Mouse (Mus musculus) gastrocnemius, adult 2 months (tissue): Measurements from ENCODE around the gene Zfr2. TPM values are rescaled to one million over a fixed set of nuclear protein-coding genes. Genes with fewer than 3 reads are reported as not detected.

Experiments
- DNase-seq: peaks from one replicate; pipeline ENCODE4 v3.0.0; 2022
- H3K27ac ChIP-seq: fragments of 200-600 bp; 2 replicates; pipeline ENCODE4 v1.8.1; 2022; ENCODE audit warnings: mild to moderate bottlenecking
- H3K4me3 ChIP-seq: fragments of 200-600 bp; 2 replicates; pipeline ENCODE4 v1.8.1; 2022; ENCODE audit warnings: mild to moderate bottlenecking, moderate library complexity
- CTCF ChIP-seq: fragments of 200-600 bp; IDR thresholded peaks from 2 replicates; pipeline ENCODE4 v1.8.1; 2022; ENCODE audit warnings: antibody characterized with exemption, mild to moderate bottlenecking, moderate library complexity
- intact Hi-C: fragments of 180-260 bp; cut with DNase I; formaldehyde crosslinking; loops from one replicate; pipeline ENCODE4 v1.15.1; 2025
- total RNA-seq, 2 experiments: library from RNA; stranded (reverse); gene quantifications; 2 replicates each; pipeline ENCODE4 v1.2.3; 2021

Zfr2 gene
- total RNA-seq, 2 experiments from 2014 or later, result 1.8 to 2.7 TPM

DNA sequence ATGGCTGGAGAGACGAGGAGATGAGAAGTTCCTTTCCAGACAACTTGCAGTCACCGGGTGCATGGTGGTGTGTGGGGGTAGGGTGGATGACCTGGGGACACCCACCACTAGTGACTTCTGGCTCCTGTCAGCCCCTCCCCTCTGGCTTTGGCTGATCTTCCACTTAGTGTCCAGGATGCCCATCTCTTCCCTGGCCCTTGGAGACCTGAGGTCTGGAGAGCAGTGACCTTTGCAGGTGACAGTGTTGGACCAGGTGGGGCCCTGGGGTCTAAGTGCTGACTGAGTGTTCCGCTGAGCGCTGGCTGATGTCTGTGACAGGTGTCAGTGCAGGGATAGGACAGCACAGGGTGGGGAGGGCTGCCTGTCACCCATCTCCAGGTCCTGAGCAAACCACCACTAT, 37.7 kb upstream of the Zfr2 start:
- Histone ChIP-seq H3K27ac (peak overlapping the region; percentile 99), H3K4me3 (peak overlapping the region; percentile 86)
- intact Hi-C loops, result no loop called here
- TF ChIP-seq CTCF, result no peak
- DNase-seq, result peak; percentile 89

DNA sequence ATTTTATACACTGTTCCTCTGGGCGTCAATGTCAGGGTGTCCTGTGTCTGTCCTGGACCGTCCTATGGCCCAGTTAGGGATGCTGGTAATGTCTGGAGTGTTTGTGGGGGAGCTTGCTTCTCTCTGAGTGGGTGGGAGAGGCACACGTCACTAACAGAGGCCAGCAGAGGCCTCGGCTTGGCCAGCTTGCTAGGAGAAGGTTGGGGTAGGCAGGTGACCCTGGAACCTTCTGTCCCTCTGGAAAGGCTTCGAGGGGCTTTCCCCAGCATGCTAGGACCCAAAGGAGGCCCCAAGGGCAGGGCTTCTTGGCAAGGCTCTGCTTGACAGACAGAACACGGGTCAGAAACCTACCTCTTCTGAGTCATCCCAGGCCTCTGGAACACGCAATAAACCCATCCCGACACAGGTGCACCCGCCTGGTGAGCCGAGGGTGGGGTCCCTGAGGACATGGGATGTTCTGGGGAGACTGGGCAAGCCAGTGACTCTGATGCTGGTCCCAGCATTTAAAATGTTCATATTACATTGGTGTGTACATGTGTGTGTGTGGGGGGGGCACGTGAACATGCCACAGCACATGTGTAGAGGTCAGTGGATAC, 36.4 kb upstream of the Zfr2 start:
- TF ChIP-seq CTCF, result no peak
- Histone ChIP-seq H3K4me3 (peak overlapping the region; percentile 86), H3K27ac (peak overlapping the region; percentile 99)
- intact Hi-C loops, result no loop called here
- DNase-seq, result peak; percentile 76

DNA sequence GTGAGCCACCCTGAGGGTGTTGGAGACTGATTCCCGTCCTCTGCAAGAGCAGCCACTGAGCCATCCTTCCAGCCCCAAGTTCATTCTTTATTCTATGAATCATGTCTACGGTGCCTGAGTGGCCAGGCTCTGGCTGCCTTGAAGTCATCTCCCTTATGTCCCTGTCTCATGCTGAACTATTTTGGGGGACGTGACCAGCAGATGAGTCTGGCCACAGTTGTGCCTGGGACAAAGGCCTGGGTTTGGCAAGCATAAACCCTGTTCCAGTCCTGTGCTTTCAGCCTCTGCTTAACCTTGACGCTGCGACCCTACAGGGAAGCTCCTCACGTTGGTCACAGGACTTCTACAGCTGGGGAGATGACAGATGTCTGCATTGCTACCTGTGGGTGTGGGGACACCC, 35.6 kb upstream of the Zfr2 start:
- no peak for TF ChIP-seq CTCF
- H3K4me3 ChIP-seq, result peak overlapping the region; percentile 86
- DNase-seq, result peak; percentile 66
- H3K27ac ChIP-seq, result peak overlapping the region; percentile 99
- intact Hi-C loops, result no loop called here

DNA sequence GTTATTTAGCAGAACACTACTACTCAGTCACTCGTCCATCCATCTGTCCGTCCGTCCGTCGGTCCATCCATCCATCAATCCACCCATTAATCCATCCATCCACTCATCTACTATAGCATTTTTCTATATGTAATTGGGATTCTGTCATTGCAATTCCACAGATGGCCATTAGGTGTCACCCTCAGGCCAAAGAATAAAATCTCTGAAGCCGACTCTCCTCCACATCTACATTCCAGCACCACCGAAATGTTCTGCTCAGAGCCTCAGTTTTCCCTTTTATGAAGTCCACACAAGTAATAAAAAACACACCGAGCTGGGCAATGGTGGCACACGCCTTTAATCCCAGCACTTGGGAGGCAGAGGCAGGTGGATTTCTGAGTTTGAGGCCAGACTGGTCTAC, 34.7 kb upstream of the Zfr2 start:
- peak; percentile 84 for TF ChIP-seq CTCF
- H3K4me3 ChIP-seq, result peak overlapping the region; percentile 86
- peak; percentile 47 for DNase-seq
- peak overlapping the region; percentile 99 for H3K27ac ChIP-seq
- intact Hi-C loops, result no loop called here

DNA sequence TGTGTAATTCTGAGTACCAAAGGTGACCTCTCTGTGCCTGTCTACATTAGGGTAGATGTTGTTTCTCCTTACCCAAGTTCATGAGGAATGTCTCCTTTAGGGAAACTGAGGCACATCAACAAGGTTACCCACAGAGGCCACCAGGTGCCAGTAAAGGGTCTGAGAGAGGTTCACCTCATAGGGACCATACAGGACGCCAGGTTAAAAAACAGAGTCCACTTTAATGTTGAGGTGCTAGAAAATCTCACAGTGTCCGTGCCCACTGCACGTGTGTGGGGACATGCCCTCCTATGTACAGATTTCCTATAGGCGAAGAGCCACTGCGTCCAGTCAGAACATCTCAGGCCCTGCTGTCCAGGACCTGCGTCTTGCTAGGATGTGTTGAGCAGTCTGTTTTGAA, 34.0 kb upstream of the Zfr2 start:
- H3K27ac ChIP-seq, result peak overlapping the region; percentile 99

DNA sequence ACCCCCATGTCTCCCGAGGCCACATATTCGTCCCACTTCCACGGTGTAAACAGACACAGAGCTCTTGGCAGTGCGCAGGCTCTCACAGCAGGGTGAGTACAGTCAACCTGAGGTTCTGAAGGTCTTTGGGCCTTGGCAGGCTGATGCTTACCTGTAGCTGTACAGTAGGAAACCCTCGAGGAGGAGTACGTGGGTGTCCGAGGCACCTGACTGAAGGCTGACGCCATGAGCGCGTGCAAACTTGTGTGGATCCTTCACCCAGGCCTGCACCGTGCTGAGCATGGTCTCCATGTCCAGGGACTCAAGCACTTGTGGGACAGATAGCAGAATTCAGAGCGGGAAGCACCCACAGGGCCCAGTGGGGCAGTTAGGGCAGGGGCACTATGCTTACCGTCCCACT, 32.8 kb upstream of the Zfr2 start:
- TF ChIP-seq CTCF, result no peak
- Histone ChIP-seq H3K4me3 (peak overlapping the region; percentile 86), H3K27ac (peak overlapping the region; percentile 99)
- intact Hi-C loops, result no loop called here
- DNase-seq, result peak; percentile 54

More for the DNA sequence above, 34.0 kb upstream of the Zfr2 start:
- DNase-seq, result no peak
- intact Hi-C loops, result loop anchor here (1.0 kb wide), 1 partner anchor 18 kb away; no protein-coding TSS in a partner anchor
- TF ChIP-seq CTCF, result no peak; the same call in 1 of the 2 replicates
- peak overlapping the region; percentile 86 for H3K4me3 ChIP-seq

DNA sequence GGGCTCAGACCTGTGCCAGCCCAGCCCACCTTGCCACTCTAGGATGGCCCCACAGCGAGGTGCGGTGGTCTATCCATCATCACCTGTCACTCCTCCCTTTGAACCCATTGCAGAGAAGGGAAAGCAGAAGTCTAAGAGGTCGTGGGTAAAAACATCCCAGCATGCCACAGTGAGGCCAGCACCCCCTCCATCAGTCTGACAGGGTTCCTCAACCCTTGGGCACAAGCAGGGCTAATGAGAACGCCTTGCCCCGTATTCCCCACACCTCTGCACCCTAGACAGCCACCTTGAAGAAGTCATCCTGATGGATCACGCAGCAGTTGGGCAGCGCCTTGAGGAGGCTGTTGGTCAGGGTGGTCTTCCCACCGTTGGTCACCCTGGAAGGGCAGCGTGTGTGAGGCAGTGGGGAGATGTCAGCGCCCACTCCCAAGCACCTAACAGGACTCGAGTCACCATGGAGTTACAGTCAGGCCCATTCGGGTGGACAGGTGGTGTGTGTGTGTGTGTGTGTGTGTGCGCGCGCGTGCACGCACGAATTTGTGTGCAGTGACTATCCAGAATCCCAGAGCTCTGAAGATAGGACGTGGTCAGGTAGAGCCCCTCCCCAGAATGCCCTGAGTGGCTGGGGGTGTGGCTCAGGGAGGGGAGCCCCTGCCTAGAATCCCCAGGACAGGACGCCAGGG, 32.2 kb upstream of the Zfr2 start:
- peak; percentile 57 for DNase-seq
- no peak for TF ChIP-seq CTCF
- intact Hi-C loops, result no loop called here
- Histone ChIP-seq H3K4me3 (peak overlapping the region; percentile 86), H3K27ac (peak overlapping the region; percentile 99)

DNA sequence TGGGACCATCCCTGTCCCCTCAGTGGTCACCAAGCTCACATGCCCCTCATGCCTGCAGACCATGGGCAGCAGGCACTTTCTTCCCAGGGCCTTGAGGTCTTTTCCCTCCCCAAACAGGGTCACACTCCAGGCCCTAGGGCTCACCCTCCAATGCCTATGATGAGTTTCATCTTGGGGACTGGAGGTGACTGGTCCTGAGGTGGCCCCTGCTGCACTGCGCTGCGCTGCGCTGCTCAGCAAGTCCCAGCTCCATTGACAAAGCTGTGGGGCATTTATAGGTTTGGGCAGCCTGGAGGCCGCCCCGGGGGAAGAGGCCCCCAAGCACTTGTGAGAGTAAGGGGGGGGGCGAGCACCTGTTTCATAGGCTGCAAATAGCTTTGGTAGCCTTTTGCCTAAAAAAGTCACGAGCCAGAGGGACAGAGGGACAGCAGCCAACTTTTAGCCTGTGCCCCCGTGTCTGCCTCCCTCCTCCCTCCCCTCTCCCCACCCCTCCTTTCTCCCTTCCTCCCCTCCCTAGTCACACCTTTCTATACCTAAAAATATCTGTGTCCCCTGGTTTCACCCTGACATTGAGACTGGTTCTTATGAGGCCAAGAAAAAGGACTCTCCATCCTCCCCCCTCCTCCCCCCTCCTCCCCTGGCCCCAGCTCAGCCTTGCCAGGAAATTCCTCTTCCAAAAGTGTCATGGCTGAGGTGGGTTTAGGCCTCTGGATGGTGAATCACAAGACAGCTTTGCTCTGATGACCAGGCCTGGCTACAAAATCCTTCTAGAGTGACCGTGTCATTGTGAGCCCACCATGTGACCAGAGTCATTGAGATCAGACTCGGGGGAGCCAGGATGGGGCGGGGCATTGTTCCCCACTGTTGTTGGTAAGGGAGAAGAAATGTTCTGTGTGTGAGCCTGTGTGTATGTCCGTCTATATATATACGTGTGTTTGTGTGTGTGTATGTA, 30.9 kb upstream of the Zfr2 start, which contains the start of gene Nmrk2:
Nmrk2 (minus strand) TSS at position 245 of the 952 bp plus-strand sequence.
- TF ChIP-seq CTCF, result no peak
- DNase-seq, result peak; percentile 89
- Histone ChIP-seq H3K27ac (peak within 1 kb of the TSS; percentile 99), H3K4me3 (peak within 1 kb of the TSS; percentile 86)
- intact Hi-C loops, result no loop called here

DNA sequence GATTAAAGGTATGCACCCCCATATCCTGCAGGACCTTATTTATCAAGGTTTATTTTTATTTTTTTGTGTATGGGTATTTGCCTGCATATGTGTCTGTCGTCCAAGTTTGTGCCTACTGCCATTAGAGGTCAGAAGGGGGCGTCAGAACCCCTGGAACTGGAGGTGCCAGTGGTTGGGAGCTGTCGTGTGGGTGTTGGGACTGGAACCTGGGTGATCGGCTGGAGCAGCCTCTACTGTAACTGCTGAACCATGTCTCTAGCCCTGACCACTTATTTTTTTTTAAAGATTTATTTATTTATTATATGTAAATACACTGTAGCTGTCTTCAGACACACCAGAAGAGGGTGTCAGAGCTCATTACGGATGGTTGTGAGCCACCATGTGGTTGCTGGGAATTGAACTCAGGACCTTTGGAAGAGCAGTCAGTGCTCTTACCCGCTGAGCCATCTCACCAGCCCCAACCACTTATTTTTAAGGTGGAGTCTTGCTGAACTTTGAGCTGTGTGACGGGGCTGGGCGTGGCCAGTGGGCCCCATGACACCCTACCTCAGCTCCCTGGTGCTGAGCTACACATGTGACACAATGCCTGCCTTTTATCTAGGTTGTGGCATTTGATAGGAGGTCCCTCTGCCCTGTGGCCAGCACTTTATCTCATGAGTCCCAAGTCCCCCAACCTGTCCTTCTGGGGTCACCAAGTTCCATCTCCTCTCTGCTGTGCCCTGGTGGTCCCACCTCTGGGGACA, 29.8 kb upstream of the Zfr2 start:
- 0 out of 2 replicates have a peak, but pooled peaks have one; percentile 2 for TF ChIP-seq CTCF
- peak; percentile 33 for DNase-seq
- Histone ChIP-seq H3K27ac (peak overlapping the region; percentile 99), H3K4me3 (peak overlapping the region; percentile 51)
- intact Hi-C loops, result no loop called here

DNA sequence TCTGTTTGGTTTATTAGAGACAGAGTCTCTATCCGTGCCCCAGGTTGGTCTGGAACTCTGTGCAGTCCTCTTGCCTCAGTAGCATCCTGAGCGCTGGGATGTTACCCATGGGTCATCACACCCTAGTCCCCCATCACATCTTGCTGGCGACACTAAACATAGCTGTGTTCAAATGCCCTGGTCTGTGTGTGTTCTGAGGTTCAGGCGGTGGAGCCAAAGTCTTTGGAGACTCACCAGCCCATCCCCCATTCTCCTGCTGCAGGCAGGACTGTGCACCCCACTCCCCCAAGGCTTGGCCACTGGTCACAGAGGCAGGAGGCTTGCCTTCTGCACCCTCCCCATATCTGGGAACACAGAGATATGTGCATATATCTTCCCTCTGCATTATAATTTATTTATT, 28.8 kb upstream of the Zfr2 start:
- TF ChIP-seq CTCF, result no peak
- intact Hi-C loops, result no loop called here
- H3K4me3 ChIP-seq, result no peak overlapping the region
- DNase-seq, result peak; percentile 50
- peak overlapping the region; percentile 99 for H3K27ac ChIP-seq

DNA sequence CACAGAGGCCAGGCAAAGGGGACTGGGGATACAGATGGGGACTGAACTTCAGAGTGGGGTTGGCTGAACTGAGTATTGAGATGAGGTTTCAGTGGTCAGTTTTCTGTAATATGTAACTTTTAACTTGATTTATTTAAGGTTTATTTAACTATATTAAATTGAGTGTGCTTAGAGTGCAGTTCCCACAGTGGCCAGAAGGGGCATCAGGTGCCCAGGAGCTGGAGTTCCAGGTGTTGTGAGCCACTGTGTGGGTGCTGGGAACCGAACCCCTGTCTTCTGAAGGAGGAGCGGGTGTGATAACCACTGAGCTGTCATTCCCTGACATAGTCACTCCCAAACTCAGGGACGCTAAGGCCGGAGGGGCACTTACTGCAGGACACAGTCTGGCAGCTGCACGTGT, 22.8 kb upstream of the Zfr2 start:
- TF ChIP-seq CTCF, result peak; percentile 56
- H3K4me3 ChIP-seq, result no peak overlapping the region

DNA sequence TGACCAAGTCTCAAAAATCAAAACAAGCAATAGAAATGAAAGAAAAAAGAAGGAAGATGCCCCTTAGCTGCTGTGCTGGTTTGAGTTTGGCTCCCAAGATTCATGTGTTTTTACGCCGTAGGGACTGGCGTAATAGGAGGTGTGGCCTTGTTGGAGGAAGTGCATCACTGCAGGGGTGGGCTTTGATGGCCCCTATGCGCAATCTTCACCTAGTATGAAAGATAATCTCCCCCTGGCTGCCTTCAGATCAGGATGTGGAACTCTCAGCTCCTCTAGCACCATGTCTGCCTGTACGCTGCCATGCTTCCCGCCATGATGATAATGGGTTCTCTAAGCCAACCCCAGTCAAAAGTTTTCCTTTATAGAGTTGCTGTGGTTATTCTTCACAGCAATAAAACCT, 16.7 kb upstream of the Zfr2 start:
- no peak for TF ChIP-seq CTCF
- DNase-seq, result no peak
- Histone ChIP-seq H3K4me3 (no peak overlapping the region), H3K27ac (no peak overlapping the region)
- intact Hi-C loops, result no loop called here

More for the DNA sequence above, 22.8 kb upstream of the Zfr2 start:
- intact Hi-C loops, result no loop called here
- no peak overlapping the region for H3K27ac ChIP-seq
- DNase-seq, result peak; percentile 47
